Mouse (Mus musculus) monocyte, adult 2 months (primary cell): ENCODE data around the gene Scnn1a.

Experiments
- DNase-seq, 2 experiments: peaks; one replicate each; pipeline ENCODE4 v3.0.0; 2022; ENCODE audit warnings: low spot score in 2 of 2, low read depth in 1 of 2

Gene Scnn1a

DNA sequence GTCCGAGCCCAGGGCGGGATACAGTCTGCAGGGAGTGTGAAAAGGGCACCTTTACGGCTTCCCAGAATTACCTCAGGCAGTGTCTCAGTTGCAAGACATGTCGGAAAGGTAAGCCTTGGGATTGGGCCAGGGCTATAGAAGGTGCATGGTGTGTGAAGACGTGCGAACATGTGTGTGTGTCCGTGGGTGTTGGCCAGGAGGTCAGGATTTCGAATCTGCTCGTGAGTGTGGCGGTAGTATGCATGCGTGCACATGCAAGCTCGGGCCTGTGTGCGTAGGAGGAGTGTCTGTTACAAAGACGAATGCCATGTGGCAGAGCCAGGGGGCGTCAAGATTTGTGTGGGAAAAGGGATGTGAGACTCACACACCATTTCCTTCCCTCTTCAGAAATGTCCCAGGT is 36.9 kb downstream of the Scnn1a start:
- DNase-seq, result no peak

DNA sequence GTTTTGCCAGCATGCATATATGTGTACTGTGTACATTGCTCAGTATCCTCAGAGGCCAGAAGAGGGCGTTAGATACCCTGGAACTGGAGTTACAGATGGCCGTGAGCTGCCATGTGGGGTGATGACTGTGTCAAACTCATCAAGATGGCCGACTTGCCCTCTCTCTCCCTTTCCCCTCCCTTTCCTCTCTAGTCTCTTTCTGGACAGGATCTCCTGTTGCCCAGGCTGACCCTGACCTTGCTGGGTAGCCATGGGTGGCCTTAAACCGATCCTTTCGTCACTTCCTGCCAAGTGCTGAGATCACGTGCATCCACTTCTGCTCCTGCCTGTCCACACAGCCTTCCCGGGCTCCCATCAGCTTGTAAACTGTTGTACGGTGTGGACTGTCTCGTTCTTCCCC is 39.5 kb downstream of the Scnn1a start:
- peak in 1 of 2 experiments; percentile 41 for DNase-seq

DNA sequence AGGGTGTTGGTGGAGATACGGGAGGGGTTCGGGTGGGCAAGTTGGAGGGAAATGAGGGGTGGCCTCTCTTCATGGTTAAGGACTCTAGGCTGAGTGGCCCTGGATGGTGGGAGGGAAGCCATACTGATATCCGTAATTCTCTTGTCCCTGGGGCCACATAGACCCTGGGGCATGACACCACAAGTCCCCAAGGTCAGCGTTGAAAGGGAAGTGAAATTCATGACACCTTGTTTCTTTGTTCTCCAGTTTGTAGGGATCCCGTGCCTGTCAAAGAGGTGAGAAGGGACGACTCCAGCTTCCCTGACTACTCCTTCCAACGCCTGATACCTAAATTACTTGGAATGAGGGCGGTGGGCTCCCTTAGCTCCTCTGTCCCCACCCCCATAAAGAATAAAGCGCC is 40.4 kb downstream of the Scnn1a start:
- no peak for DNase-seq

DNA sequence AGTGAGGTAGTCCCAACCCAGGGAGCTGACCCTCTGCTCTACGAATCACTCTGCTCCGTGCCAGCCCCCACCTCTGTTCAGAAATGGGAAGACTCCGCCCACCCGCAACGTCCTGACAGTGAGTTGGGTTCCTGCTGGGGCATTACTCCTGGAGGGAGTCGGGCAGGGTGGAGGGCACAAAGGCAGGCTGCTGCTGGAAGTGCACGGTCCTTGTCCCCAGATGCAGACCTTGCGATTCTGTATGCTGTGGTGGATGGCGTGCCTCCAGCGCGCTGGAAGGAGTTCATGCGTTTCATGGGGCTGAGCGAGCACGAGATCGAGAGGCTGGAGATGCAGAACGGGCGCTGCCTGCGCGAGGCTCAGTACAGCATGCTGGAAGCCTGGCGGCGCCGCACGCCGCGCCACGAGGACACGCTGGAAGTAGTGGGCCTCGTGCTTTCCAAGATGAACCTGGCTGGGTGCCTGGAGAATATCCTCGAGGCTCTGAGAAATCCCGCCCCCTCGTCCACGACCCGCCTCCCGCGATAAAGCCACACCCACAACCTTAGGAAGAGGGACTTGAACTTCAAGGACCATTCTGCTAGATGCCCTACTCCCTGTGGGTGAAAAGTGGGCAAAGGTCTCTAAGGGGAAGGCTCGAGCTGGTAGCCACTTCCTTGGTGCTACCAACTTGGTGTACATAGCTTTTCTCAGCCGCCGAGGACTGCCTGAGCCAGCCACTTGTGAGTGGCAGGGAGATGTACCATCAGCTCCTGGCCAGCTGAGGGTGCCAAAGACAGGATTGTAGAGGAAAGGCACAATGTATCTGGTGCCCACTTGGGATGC is 41.2 kb downstream of the Scnn1a start:
- no peak for DNase-seq

DNA sequence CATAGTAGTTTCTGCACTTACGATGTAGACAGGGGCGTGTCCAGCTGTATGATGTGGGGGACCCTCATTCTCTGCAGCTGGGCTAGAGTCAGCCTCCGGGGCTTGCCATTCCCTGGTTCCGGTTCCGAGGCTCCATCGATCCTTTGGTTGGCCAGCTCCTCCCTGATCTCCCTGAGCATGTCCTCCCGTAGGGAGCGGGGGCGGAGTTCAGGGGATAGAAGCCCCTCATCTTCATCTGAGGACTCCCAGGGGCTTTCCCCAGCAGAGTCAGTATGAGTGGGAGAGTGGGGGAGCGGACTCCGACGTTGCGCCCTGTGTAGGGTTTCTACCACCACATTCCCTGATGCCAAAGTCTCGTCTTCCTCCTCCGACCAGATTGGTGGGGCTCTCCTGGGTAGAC is 42.6 kb downstream of the Scnn1a start:
- DNase-seq, result no peak

DNA sequence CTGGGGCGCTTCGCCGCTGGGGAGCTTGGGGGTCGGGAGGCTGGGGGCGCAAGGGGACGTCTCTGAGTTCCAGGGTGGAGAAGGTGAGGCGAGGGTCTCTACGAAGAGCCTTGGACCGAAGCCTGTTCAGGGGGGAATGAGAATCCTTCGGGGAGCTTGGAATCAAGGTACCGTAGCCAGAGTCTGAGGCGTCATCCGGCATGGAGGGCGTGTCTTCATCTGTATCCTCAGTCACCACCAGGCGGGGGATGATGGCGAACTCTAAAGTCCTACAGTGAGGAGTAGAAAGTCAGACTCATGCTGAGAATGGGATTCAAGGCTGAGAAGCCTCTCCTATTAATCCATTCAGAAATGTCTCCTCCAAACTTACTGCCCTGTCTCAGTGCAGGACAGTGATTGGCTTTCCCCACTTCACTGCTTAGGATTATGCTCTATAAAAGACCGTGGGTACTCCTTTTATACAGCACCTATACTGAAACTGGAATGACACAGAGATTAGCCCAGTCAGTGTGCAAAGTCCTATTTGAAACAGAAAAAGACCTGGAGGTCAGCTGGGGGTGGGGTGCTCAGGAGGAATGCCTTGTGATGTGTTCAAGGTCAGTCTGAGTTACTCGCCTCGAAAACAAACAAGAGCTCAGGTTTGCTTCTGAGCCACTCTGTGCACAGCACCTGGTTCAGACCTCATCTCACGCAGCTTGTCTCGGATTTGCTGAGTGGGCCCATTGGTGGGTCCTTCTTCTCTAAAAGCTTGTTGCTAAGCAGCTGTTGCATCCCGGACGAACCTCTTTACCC is 43.2 kb downstream of the Scnn1a start:
- DNase-seq, result no peak

DNA sequence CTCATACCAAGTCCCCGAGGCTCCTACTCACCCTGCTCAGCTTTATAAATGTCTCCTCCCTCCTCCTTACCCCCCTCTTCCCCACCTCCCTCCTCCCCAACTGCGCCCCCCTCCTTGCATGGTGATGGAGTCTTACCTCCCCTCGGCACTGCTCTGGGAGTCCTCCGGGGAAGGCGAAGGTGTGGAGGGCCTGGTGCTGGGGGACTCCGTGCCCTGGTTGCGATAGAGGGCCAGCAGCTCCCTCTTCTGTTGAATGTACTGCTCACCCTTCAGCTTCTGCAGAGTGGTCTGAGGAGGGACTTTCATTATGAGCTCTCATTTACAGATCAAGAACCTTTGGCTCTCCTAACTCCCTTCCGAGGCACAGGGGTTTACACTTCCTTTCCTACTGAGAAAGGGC is 44.0 kb downstream of the Scnn1a start:
- no peak for DNase-seq

DNA sequence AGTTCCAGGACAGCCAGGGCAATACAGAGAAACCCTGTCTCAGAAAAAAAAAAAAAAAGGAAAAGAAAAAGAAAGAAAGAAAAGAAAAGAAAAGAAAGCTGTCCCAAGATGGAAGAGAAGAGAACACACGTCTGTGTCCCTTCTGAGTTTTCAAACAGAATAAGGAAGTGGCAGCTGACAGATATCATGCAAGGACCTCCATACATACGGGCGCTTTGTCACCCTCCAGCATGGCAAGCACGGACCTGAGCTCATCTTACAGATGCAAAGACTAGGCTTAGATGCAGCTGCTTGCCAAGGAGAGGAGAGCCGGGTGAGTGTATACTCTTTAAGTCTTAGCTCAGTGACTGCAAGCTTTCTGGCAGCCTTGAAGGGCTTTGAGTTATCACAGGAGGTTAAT is 45.1 kb downstream of the Scnn1a start:
- no peak for DNase-seq

DNA sequence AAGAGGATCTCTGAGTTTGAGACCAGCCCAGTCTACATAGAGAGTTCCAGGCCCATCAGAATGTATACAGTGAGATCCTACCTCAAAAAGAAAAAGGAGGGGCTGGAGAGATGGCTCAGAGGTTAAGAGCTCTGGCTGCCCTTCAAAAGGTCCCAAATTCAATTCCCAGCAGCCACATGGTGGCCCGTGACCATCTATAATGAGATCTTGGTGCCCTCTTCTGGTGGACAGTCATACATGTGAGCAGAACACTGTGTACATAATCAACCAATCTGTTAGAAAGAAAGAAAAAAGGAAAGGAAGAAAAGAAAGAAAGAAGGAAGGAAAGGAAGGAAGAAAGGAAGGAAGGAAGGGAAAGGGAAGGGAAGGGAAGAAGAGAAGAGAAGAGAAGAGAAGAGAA is 45.7 kb downstream of the Scnn1a start:
- DNase-seq, result no peak

DNA sequence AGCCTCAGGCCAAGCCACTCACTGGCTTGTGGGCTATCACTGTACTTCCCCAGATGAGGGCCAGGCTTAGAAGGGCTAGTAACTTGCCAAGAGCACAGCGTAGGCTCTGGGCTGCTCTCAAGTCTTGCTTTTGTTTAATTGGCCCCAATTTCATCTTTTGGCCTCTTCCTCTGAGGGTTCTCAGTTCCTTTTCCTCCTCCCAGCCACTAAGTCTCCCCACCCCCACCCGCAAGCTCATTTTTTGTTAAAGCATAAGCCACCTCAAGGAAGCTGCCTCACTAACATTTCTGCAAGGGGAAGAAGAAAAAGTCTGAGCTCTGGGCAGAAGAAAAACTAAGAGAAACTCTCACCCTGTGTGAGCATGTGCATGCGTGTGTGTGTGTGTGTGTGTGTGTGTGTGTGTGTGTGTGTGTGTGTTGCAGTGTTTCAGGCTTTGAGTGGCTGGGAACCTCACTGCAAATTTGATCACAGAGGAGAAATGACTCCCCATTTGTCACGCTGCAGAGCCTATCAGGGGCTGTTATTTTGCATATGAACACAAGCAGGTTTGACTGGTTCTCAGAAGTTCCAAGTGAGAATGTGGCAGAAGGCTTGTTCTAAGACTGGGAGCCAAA is 47.4 kb downstream of the Scnn1a start:
- peak in 1 of 2 experiments; percentile 59 for DNase-seq

DNA sequence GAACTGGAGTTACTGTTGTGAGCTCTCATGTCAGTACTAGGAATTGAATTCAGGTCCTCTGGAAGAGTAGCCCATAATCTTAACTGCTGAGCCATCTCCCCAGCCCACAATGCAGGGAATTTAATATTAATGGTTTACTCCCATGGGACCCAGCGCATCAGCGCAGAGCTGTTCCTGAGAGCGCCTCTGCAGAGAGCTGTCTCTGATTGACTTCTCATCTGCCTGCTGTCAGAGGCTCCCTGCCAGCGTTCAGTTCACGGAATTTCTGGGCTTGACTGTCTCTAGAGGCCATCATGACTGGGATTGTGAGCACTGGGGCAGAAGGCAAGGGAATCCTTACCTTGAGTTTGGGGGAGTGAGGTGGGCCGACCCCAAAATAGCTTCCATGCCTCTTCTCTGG is 56.6 kb downstream of the Scnn1a start:
- DNase-seq, result no peak

DNA sequence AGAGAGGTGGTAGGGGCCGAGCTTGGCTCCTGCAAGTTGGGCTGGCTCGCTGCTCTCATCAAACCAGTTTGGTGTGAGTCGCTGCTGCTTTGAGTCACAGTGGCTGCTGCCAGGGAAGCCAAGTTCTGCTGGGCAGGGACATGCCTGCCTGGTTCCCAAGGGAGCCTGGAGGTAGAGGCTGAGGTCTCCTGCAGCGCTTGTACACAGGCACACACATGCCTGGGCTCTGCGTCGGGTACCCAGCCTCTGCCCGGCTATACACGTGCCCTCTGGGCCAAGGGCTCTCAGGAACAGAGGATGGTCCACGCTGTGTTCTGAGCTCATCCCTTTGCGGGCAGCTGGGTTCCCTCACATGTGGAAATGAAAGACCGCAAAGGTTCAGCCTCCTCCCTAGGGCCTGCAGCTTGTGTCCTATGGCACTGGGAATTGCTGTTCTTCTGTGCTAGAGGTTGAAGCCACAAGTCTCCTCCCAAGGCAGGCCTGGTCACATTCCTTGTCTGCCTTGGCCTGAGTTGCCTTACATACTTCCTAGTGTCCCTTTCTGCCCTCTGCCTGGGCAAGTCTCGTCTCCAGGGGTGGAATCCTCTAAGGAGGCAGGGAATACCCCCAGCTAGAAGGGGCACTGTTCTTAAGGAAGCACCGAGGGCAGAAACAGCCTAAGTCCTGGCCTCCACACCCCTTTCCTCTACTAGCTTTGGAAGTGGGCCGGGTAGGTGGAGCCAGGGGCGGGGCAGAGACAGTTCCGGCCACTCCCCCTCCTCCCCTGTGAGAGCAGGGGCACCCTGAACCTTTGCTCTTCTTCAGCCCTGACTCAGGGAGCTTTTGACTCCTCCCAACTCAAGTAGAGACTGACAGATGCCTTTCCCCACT is 57.4 kb downstream of the Scnn1a start:
- peak in 1 of 2 experiments; percentile 47 for DNase-seq

DNA sequence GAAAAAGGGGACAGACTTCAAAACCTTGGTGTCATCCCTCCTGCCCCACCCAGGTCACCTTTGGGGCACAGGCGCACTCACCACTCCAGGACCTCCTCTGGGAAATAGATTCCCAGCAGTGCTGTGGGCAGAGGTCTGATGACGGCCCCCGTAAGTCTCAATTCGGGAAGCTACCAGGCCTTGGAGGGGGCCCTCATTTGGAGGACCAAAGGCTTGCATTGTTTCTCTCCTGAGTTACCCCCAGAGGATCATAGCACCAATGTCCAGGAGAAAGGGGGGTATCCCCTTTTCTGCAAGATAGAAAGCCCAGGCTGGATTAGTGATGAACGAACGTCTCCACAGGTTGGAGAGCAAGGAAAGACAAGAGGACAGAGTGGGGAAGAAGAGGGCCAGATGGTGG is 58.2 kb downstream of the Scnn1a start:
- DNase-seq, result no peak

DNA sequence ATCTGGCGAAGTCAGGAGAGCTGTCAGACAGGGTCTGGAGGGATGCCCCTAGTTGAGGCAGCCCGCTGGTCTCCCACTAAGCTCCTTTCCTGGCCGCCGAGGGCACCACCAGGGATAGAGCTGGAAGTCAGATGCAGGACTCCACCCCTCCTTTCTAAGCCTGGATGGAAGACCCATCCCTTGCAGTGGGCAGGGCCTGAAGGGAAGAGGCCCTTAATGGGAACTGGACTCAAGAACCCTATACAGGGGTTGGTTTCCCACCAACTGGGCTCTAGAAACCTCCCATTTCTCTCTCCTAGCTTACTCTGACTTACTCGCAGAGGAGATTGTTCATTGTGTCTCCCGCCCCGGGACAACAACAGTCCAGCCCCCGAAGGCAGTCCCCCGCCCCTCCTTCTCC is 59.3 kb downstream of the Scnn1a start:
- no peak for DNase-seq

DNA sequence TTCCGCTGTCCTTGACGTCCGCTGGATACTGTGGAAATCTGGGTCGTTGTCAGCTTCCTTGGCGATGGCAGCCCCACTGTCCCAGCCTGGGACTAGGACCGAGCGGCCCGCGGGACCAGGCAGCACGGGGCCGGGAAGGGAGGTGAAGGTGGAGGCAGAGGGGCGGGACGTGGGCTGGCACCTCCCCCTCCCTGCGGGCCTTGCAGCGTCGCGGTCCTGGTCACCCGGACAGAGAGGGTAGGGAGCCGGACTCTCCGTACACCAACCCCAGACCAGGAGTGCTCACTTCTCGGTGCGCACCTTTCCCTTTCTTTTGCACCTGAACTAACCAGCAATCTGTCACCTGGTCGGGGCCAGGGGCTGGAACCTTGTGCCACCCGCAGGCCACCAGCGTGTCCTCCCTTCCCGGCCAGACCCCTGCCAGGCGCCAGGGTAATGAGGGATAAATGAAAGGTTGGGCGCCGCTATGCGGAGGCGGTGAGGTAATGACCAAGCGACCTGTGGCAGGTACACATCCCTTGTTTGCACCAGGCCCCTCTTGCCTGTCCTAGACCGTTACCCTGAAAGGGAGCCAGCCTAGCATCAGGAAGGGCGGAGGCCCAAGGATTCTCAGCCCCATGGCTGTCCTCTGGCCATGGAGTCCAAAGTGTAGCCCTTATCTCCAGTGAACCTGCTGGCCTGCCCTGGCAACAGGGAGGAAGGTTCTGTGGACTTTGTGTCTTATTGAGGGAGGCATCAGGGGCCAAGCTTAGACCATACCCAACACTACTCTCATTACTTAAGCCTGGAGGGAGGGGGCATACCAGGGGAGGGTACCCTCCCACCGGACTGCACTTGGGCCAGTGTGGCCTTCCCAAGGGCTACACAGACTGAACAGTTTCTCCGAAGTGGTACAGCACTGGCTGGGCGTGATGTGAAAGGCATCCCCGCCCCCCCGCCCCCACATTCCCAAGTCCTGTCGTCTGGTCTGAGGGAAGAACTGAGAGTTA is 60.2 kb downstream of the Scnn1a start, which contains the start of gene Plekhg6:
TSS of gene Plekhg6 (minus strand) at position 422 of the 989 bp plus-strand sequence.
- DNase-seq, result no peak

DNA sequence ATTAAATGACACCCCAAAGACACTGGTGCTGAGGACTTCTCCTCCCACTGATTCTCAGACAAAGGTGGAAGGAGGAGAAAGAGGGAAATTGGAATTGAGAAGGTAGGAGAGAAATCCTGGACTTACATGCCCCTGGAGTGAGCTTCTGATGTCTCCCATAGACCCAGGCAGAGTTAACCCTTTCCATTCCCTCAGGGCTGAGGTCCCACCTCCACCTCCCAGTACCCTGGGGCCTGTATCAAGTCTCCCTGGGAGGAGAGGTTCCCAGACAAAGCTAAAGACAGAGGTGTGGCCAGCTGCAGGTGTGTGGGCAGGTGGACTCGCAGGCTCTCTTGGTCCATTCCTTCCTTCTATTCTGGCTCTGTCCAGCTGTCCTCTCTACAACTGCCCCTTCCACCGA is 61.6 kb downstream of the Scnn1a start:
- DNase-seq, result no peak

DNA sequence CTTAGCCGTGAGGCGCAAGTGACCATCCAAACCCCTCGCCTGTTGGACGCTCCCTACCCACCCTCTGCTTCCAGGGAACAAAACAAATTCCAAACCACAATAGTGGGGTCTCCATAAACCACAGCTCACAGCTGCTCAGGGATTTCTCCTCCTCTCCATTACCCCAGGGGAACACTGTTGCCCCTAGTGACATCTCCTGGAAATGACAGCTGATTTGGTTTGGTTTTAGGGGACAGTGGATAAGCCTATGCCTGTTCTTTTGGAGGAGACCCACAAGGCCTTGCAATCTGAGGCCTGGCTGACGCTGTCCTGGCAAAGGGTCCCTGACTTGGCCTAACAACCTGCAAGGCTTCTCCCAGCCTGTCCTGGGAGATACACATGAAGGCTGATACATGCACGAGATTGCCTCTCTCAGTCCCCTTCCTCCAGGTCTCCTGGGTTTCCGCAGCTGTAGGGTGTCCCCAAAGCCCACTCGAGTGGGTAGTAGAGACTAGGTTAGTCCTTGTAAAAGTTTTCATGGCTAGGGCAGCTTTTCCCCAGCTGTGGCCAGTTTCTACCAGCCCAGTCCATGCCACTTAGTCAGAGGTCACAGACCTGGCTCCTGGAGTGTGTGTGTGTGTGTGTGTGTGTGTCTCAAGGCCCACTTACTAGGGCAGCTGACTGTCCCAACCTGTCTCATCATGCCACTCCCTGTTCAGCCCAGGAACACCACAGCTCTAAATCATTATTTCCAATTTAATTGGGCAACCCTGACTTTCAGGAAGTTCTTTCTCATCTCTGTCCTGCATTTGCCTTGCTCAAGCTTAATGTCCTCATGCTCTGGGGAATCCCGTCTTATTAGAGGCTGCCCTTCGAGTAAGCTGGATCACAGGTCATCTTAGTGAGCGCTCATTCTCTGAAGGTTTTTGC is 64.9 kb downstream of the Scnn1a start:
- no peak for DNase-seq

DNA sequence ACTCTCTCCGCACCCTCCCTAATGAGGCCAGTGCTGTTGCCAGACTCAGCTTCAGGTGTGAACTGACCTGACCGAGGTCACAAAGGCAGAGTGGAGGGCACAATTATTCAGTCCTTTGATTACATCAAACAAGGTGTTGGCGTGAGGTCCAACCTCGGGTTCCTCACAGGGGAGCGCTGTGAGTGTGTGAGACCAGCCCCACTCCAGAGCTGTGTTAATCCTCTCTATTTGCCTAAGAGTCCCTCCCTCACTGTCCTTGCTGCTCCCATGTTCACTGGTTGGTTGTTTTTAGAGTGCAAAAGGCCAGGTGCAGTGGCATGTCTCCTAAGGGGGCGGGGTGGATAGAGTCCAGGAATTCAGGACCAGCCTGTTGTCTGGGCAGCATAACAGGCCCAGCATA is 65.6 kb downstream of the Scnn1a start:
- DNase-seq, result no peak

DNA sequence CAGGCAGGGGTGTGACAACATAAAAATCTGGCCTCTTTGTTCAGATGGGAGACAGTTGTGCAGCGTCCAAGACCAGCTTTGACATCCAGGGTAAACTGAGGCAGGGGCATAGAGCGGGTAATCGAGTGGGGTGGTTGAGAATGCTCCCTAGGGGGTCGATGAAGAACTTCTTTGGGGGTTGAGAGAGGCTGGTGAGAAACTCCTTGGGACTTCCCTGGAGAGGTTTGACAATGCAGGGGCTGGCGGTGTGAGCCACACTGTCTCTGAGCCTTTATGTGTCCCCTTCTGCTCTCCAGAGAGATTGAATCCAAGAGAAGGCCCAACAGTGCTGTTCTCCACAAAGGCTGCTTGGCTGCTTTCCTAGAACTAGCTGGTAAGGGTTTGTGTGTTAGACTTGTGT is 69.4 kb downstream of the Scnn1a start:
- DNase-seq, result no peak
